Mouse (Mus musculus) intestine, embryonic 16.5 days (tissue): ENCODE data around the gene Hipk2. TPM values are rescaled to one million over a fixed set of nuclear protein-coding genes. Genes with fewer than 3 reads are reported as not detected.
"Not testable (repeated sequence)": the region's sequence is repeated elsewhere in the genome, so short reads cannot be mapped to it uniquely, and the experiment has no call there.

Experiments
- ATAC-seq: fragments of 200-750 bp; cut with Nextera tagmentation; 2 replicates; pipeline ENCODE4 v1.8.0; 2017; ENCODE audit warnings: moderate TSS enrichment, moderate library complexity
- H3K27ac ChIP-seq: fragments of 300-500 bp; sonication (generic); 2 replicates; pipeline ENCODE4 v1.5.1; 2014; ENCODE audit warnings: mild to moderate bottlenecking, low read length
- H3K27me3 ChIP-seq: fragments of 300-500 bp; sonication (generic); replicated peaks from 2 replicates; pipeline ENCODE4 v1.6.1; 2014; ENCODE audit warnings: low read length, control low read depth, mixed read lengths; ENCODE audit not compliant: control insufficient read depth, insufficient read depth
- H3K36me3 ChIP-seq: fragments of 300-500 bp; sonication (generic); 2 replicates; pipeline ENCODE4 v1.6.1; 2014; ENCODE audit warnings: low read length, control low read depth; ENCODE audit not compliant: control insufficient read depth, insufficient read depth
- H3K4me1 ChIP-seq: fragments of 300-500 bp; sonication (generic); 2 replicates; pipeline ENCODE4 v1.6.1; 2014; ENCODE audit warnings: low read length, control low read depth, mixed read lengths; ENCODE audit not compliant: control insufficient read depth, insufficient read depth
- H3K4me2 ChIP-seq: fragments of 300-500 bp; sonication (generic); 2 replicates; pipeline ENCODE4 v1.6.1; 2014; ENCODE audit warnings: low read depth, low read length, control low read depth
- H3K4me3 ChIP-seq: fragments of 300-500 bp; sonication (generic); 2 replicates; pipeline ENCODE4 v1.5.1; 2014; ENCODE audit warnings: mild to moderate bottlenecking, low read length
- H3K9ac ChIP-seq: fragments of 300-500 bp; sonication (generic); 2 replicates; pipeline ENCODE4 v1.6.1; 2014; ENCODE audit warnings: low read depth, low read length
- H3K9me3 ChIP-seq: fragments of 300-500 bp; sonication (generic); 2 replicates; pipeline ENCODE4 v1.6.1; 2016; ENCODE audit warnings: low read length, control low read depth; ENCODE audit not compliant: control insufficient read depth
- WGBS: fragments of 180-500 bp; shearing (Covaris S2); extraction: QIAGEN DNeasy Blood & Tissue Kit; methylation state at CpG from one replicate; pipeline ENCODE4 v1.1.7; 2014; 5-methylcytosine and 5-hydroxymethylcytosine counted together
- polyA plus RNA-seq: library from polyadenylated mRNA; unstranded; fragments of >200 nt; fragmentation: Nextera tagmentation; extraction: Ambion mirVana; gene quantifications from 2 replicates; pipeline ENCODE4 v1.2.1, GENCODE M21; 2015

The Hipk2 gene
- polyA plus RNA-seq, 1 experiment from 2014 or later: 18.7 TPM

GRCm38 (mm10) chr6:38690615-38691014 lies 185.3 kb downstream of the Hipk2 start:
- no peak overlapping the region for H3K4me2 ChIP-seq

GRCm38 (mm10) chr6:38688841-38689240 lies 187.1 kb downstream of the Hipk2 start:
- H3K9ac ChIP-seq: no peak overlapping the region
- no peaks in the 10 kb centered on the region for H3K36me3 ChIP-seq
- no peaks in the 10 kb centered on the region for H3K4me1 ChIP-seq
- H3K4me2 ChIP-seq: no peak overlapping the region
- H3K27ac ChIP-seq: no peak overlapping the region
- no peaks in the 10 kb centered on the region for H3K27me3 ChIP-seq
- H3K4me3 ChIP-seq: no peak overlapping the region
- ATAC-seq: no peak
- 83% methylated on average over 10 of the region's 10 CpGs for WGBS
- no peaks in the 10 kb centered on the region for H3K9me3 ChIP-seq

More at GRCm38 (mm10) chr6:38690615-38691014, 185.3 kb downstream of the Hipk2 start:
- Histone ChIP-seq H3K4me1 (no peaks in the 10 kb centered on the region), H3K36me3 (peaks cover 5% of the 10 kb centered on the region), H3K27me3 (no peaks in the 10 kb centered on the region), H3K4me3 (no peak overlapping the region), H3K27ac (no peak overlapping the region), H3K9ac (no peak overlapping the region), H3K9me3 (no peaks in the 10 kb centered on the region)
- whole genome bisulfite sequencing: 88% methylated on average over 4 of the region's 4 CpGs
- no peak for ATAC-seq

GRCm38 (mm10) chr6:38687216-38687615 lies 188.7 kb downstream of the Hipk2 start:
- Histone ChIP-seq H3K27ac (no peak overlapping the region), H3K27me3 (no peaks in the 10 kb centered on the region), H3K36me3 (no peaks in the 10 kb centered on the region), H3K4me3 (no peak overlapping the region), H3K4me1 (no peaks in the 10 kb centered on the region), H3K9ac (no peak overlapping the region), H3K9me3 (no peaks in the 10 kb centered on the region), H3K4me2 (no peak overlapping the region)
- whole genome bisulfite sequencing: 65% methylated on average over 11 of the region's 11 CpGs
- no peak for ATAC-seq

GRCm38 (mm10) chr6:38682532-38682931 lies 193.4 kb downstream of the Hipk2 start:
- 52% methylated on average over 2 of the region's 2 CpGs for WGBS
- no peak overlapping the region for H3K4me2 ChIP-seq
- no peak for ATAC-seq
- H3K9me3 ChIP-seq: no peaks in the 10 kb centered on the region
- no peak overlapping the region for H3K4me3 ChIP-seq
- H3K9ac ChIP-seq: no peak overlapping the region
- no peaks in the 10 kb centered on the region for H3K27me3 ChIP-seq
- no peaks in the 10 kb centered on the region for H3K4me1 ChIP-seq
- no peak overlapping the region for H3K27ac ChIP-seq
- no peaks in the 10 kb centered on the region for H3K36me3 ChIP-seq

- H3K4me3 ChIP-seq: no peak overlapping the region
- H3K27me3 ChIP-seq: 0 out of 2 replicates have a peak, but pooled peaks cover 3% of the 10 kb centered on the region
- H3K27ac ChIP-seq: no peak overlapping the region
- WGBS: 72% methylated on average over 9 of the region's 9 CpGs
- H3K4me1 ChIP-seq: no peaks in the 10 kb centered on the region
- H3K4me2 ChIP-seq: no peak overlapping the region
- no peak for ATAC-seq
- no peaks in the 10 kb centered on the region for H3K9me3 ChIP-seq
- no peaks in the 10 kb centered on the region for H3K36me3 ChIP-seq
- no peak overlapping the region for H3K9ac ChIP-seq
These were observed 198.3 kb downstream of the Hipk2 start for GRCm38 (mm10) chr6:38677629-38678028.

GRCm38 (mm10) chr6:38676723-38677122 lies 199.2 kb downstream of the Hipk2 start:
- 74% methylated on average over 14 of the region's 14 CpGs for WGBS
- Histone ChIP-seq H3K4me2 (no peak overlapping the region), H3K4me1 (no peaks in the 10 kb centered on the region), H3K36me3 (no peaks in the 10 kb centered on the region), H3K9ac (no peak overlapping the region), H3K9me3 (no peaks in the 10 kb centered on the region), H3K27me3 (0 out of 2 replicates have a peak, but pooled peaks cover 3% of the 10 kb centered on the region), H3K27ac (no peak overlapping the region), H3K4me3 (no peak overlapping the region)
- ATAC-seq: no peak

GRCm38 (mm10) chr6:38676217-38676616 lies 199.7 kb downstream of the Hipk2 start:
- no peak overlapping the region for H3K9ac ChIP-seq
- no peaks in the 10 kb centered on the region for H3K9me3 ChIP-seq
- no peak for ATAC-seq
- no peak overlapping the region for H3K4me2 ChIP-seq
- 0 out of 2 replicates have a peak, but pooled peaks cover 3% of the 10 kb centered on the region for H3K27me3 ChIP-seq
- H3K27ac ChIP-seq: no peak overlapping the region
- no peaks in the 10 kb centered on the region for H3K36me3 ChIP-seq
- 60% methylated on average over 6 of the region's 6 CpGs for WGBS
- no peak overlapping the region for H3K4me3 ChIP-seq
- H3K4me1 ChIP-seq: no peaks in the 10 kb centered on the region

- 92% methylated on average over 3 of the region's 3 CpGs for WGBS
- H3K4me2 ChIP-seq: no peak overlapping the region
- H3K4me1 ChIP-seq: no peaks in the 10 kb centered on the region
- no peak for ATAC-seq
- 0 out of 2 replicates have a peak, but pooled peaks cover 1% of the 10 kb centered on the region for H3K27me3 ChIP-seq
- no peak overlapping the region for H3K9ac ChIP-seq
- H3K36me3 ChIP-seq: no peaks in the 10 kb centered on the region
- no peak overlapping the region for H3K4me3 ChIP-seq
- H3K9me3 ChIP-seq: no peaks in the 10 kb centered on the region
- H3K27ac ChIP-seq: no peak overlapping the region
These were observed 204.0 kb downstream of the Hipk2 start for GRCm38 (mm10) chr6:38672011-38672410.

- no peak for ATAC-seq
- no peak overlapping the region for H3K9ac ChIP-seq
- no peak overlapping the region for H3K4me3 ChIP-seq
- H3K27me3 ChIP-seq: no peaks in the 10 kb centered on the region
- H3K9me3 ChIP-seq: no peaks in the 10 kb centered on the region
- H3K4me2 ChIP-seq: no peak overlapping the region
- 86% methylated on average over 7 of the region's 7 CpGs for WGBS
- H3K4me1 ChIP-seq: no peaks in the 10 kb centered on the region
- H3K27ac ChIP-seq: no peak overlapping the region
- no peaks in the 10 kb centered on the region for H3K36me3 ChIP-seq
These were observed 204.7 kb downstream of the Hipk2 start for GRCm38 (mm10) chr6:38671270-38671669.

GRCm38 (mm10) chr6:38670488-38670887 lies 205.5 kb downstream of the Hipk2 start:
- H3K4me1 ChIP-seq, H3K4me2 ChIP-seq, H3K9me3 ChIP-seq, H3K36me3 ChIP-seq, ATAC-seq, H3K27me3 ChIP-seq, H3K4me3 ChIP-seq, H3K9ac ChIP-seq, H3K27ac ChIP-seq: not testable (repeated sequence)
- 38% methylated on average over 1 of the region's 1 CpGs for WGBS
